Mouse (Mus musculus) gastrocnemius, postnatal 36 days (tissue): ENCODE measurements at regions not wholly inside any gene's neighbourhood (a gene's known extent, or its start where the extent isn't known, plus 50 kb on each side); places are given as distances from the start of the nearest gene placed in this dataset.

ENCODE experiments used
- DNase-seq, 2 experiments: peaks; one replicate each; pipeline ENCODE4 v3.0.0; 2022
- intact Hi-C: fragments of 180-260 bp; cut with DNase I; formaldehyde crosslinking; loops from one replicate; pipeline ENCODE4 v1.15.1; 2025

DNA sequence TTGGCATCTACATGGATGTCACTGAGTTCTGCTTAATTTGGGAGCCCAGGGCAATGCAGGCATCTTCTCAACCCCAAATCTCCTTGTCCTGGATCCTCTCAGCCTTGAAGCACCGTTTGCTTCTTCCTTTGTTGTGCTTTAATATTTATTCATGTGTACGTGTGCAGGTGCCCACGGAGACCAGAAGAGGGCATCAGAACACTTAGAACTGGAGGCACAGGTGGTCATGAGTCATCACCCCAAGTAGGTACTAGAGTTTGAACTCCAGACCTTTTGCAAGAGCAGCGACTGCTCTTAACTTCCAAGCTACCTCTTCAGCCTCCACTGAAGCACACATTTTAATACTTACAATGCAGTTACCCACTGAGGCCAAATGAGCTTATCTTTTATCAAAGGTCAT, 403.0 kb upstream of the Slc35b3 start:
- DNase-seq = no peak
- intact Hi-C loops = no loop called here

DNA sequence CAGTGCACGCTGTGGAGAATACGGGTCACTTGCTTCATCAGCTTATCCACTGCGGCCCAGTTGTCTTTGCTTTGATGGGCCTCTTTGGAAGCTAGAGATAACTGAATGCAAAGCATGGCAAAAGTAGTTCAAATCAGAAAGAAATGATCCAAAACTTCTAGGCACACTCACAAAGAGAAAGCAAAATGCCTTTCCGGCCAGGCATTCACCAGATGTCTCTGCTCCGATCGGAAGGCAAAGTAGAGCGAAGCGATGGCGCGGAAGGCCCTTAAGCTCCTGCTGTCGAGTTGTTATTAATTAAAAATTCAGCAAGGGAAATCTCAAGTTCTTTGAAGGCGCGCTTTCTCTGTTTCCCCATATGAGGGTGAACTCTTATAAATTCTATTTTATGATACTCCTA, 401.9 kb upstream of the Slc35b3 start:
- no peak for DNase-seq
- intact Hi-C loops = no loop called here

DNA sequence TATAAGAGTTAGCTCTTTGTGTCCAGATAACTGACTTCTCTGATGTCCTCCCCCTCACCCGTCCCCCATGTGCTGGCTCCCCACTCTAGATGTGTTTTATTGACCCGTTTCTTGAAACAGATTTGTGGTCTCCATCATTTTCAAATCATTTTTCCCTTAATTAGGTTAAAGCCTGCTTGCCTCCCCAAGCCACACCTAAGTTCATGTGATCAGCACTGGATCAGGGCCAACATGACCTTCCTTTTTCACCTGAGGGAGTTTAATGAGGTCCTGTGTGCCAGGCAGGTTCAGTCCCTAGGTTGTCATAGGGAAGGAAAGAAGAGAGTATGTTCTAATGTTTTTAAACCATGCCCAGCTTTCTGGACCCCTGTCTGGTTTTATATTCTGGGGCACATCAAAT, 390.9 kb upstream of the Slc35b3 start:
- intact Hi-C loops = no loop called here
- no peak for DNase-seq

DNA sequence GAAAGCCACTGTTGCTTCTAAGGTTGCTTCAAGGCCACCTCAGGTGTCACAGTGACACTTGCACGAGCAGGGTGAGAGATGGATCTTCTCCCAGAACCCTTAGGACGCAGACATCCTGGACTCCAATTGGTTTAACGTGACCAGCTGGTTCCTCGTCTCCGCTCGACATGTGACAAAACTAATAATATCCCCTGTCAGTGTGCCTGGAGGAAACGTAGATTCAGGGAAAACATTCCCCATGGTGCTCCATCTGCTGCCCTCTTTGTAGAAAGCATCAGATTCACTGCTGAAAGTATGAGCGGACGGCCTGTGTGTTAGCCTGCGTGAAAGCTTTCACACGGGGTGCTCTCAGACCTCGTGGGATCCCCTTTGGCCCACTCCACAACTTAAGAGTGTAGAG, 390.0 kb upstream of the Slc35b3 start:
- no peak for DNase-seq
- intact Hi-C loops = no loop called here

- DNase-seq = no peak
- intact Hi-C loops = no loop called here
Measured at GRCm38 (mm10) chr13:39347761-39348160, 387.1 kb upstream of the Slc35b3 start.

GRCm38 (mm10) chr13:39334874-39335273, 374.2 kb upstream of the Slc35b3 start:
- intact Hi-C loops = no loop called here
- no peak for DNase-seq

- no peak for DNase-seq
- intact Hi-C loops = no loop called here
Measured at GRCm38 (mm10) chr13:39329794-39330193, 369.1 kb upstream of the Slc35b3 start.

GRCm38 (mm10) chr13:39326176-39326575, 365.5 kb upstream of the Slc35b3 start:
- intact Hi-C loops = no loop called here
- no peak for DNase-seq

- no peak for DNase-seq
- intact Hi-C loops = no loop called here
Measured at GRCm38 (mm10) chr13:39321111-39321510, 360.4 kb upstream of the Slc35b3 start.

DNA sequence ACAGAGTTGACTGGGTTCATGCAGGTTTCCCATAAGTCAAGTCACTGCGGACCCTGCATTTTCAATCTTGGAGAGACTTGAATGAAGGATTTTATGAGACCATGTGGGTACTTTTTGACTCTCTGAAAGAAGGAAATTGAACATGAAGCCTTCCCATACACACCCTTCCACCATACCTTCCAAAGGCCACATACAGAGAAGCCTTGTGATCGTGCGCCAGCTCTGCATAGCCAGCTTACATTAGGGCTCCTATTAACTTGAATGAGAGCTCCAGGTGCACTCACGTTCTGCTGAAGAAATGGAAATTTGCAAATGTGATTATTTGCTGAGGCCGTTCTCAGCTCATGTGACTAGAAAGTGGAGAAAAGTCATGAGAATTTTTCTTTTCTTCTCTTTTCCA, 349.1 kb upstream of the Slc35b3 start:
- DNase-seq = no peak

DNA sequence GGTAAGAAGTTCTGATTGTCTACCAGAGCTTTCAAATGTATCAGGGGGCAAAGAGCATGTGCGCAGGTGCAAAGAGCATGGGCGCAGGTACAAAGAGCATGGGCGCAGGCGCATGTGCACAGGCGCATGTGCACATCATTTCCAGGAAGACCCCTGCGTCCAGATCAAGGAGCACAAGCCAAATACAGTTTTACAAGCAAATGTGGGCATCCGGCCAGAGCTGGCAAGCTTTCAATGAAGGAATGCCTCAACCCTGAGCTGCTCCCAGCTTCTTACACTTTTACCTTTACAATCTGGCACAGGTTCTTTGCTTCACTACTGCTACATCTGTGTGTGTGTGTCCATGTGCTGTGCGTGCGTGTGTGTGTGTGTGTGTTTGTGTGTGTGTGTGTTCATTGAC, 347.2 kb upstream of the Slc35b3 start:
- intact Hi-C loops = no loop called here
- DNase-seq = no peak

More for the DNA sequence above, 349.1 kb upstream of the Slc35b3 start:
- intact Hi-C loops = no loop called here

- DNase-seq = no peak
- intact Hi-C loops = no loop called here
Measured at GRCm38 (mm10) chr13:39306851-39307250, 346.2 kb upstream of the Slc35b3 start.

DNA sequence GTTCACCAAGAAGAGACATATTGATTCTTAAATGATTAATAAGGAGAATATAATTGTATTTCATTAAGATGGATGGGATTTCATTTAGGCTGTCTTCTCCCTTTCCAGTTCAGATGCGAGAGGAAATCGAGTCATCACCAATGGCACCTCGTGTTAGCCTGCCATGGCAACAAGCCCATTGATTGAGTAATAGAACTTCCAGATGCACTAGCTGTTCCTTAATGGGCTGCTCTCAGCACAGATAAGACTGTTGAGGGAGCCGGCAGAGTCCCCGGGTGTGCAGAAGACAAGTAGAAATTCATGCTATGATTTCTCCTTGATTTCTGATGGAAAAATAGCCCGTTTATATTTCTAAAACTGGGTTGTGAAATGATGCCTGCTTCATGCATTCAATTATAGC, 336.5 kb upstream of the Slc35b3 start:
- no peak for DNase-seq
- intact Hi-C loops = no loop called here

GRCm38 (mm10) chr13:39290216-39290960, 329.7 kb upstream of the Slc35b3 start:
- no peak for DNase-seq
- intact Hi-C loops = no loop called here

GRCm38 (mm10) chr13:39282272-39282671, 321.6 kb upstream of the Slc35b3 start:
- no peak for DNase-seq
- intact Hi-C loops = no loop called here

GRCm38 (mm10) chr13:39278101-39278500, 317.4 kb upstream of the Slc35b3 start:
- intact Hi-C loops = no loop called here
- no peak for DNase-seq

DNA sequence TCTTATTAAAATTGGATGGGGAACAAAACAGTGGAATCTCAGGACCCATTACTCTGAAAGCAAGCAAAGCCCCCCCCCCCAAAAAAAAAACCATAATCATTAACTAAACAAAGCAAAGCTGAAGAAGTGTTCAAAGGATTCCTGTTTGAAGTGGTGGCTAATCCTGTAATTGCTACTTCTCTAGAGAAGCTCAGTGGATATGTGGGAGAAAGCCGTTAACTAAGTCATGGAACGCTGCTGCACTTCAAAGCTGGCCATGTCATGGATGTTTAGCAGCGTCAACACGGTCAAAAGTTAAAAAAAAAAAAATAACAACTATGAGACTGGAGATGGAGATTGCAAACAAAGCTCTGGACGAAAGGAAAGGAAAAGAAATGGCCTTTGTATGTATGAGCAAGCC, 305.3 kb upstream of the Slc35b3 start:
- intact Hi-C loops = no loop called here
- no peak for DNase-seq

GRCm38 (mm10) chr13:39256708-39257107, 296.0 kb upstream of the Slc35b3 start:
- intact Hi-C loops = no loop called here
- no peak for DNase-seq

DNA sequence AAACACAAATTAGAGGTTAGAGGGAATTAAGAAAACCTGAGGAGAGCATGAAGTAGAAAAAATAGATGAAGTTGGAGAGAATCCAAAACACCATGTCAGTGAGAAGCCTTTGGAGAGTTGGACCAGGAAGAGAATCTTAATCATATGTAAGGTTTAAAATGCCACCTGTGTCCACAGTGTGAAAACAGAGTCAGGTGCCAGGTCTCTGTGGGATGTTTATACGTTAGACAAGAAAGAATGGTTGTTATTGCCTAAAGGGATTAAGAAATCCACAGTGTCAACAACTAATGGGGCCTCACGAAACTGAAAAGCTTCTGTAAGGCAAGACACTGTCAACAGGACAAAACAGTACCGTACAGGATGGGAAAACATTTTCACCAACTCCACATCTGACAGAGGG, 294.7 kb upstream of the Slc35b3 start:
- no peak for DNase-seq
- intact Hi-C loops = no loop called here

- DNase-seq = no peak
- intact Hi-C loops = no loop called here
Measured at GRCm38 (mm10) chr13:39252591-39252990, 291.9 kb upstream of the Slc35b3 start.

DNA sequence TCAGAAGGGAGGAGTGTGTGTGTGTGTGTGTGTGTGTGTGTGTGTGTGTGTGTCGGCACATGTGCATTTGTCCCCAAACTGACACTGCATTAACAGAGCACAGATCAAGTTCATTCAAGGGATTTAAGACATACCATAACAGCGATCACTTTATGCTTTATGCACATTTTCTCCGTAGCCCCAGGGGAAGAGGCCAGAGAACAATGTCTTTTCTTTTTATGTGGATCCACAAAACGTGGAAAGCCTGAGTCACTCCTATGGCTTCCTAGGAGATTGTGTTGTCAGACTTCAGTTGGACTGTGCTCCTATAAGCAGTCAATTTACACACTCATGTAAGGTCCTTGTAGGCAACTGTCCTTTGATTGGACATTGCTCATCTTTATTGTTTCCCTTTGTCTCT, 289.4 kb upstream of the Slc35b3 start:
- intact Hi-C loops = no loop called here
- no peak for DNase-seq

- intact Hi-C loops = no loop called here
Measured at GRCm38 (mm10) chr13:39226829-39227228, 266.2 kb upstream of the Slc35b3 start.

DNA sequence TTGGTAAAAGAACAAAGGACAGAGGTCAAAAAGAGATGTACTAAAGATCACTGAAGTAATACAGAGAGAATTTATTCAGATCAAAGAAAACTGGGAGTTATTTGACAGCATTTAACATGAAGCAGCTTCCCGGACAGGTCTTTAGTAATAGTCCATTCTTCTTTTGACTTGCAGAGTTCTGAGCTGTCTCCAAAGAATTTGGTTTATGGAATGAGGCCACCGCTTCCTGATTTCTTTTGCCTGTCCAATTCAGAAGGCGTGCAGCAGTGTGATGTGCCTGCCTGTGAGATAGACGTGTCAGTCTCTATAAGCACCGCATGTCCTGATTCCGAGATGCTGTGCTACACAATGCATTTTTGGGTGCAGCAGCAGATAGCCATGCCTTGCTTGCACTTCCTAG, 265.0 kb upstream of the Slc35b3 start:
- no peak for DNase-seq
- intact Hi-C loops = no loop called here

More at GRCm38 (mm10) chr13:39226829-39227228, 266.2 kb upstream of the Slc35b3 start:
- no peak for DNase-seq
